Mouse (Mus musculus) midbrain, embryonic 14.5 days (tissue): ENCODE measurements around the gene Ly6g6f. TPM values are rescaled to one million over a fixed set of nuclear protein-coding genes. Genes with fewer than 3 reads are reported as not detected.

Source experiments
- ATAC-seq: fragments of 200-750 bp; cut with Nextera tagmentation; 2 replicates; pipeline ENCODE4 v1.8.0; 2017; ENCODE audit warnings: moderate number of reproducible peaks, moderate library complexity; ENCODE audit not compliant: low FRiP score, low TSS enrichment
- DNase-seq: peaks from one replicate; pipeline ENCODE4 v3.0.0-alpha.2; 2015
- H3K27ac ChIP-seq: fragments of 300-500 bp; sonication (generic); replicated peaks from 2 replicates; pipeline ENCODE4 v1.5.1; 2014; ENCODE audit warnings: mild to moderate bottlenecking, low read depth, low read length, moderate library complexity
- H3K27me3 ChIP-seq: fragments of 300-500 bp; sonication (generic); 2 replicates; pipeline ENCODE4 v1.6.1; 2014; ENCODE audit warnings: low read length, control low read depth, mixed read lengths; ENCODE audit not compliant: control insufficient read depth, insufficient read depth
- H3K36me3 ChIP-seq: fragments of 300-500 bp; sonication (generic); 2 replicates; pipeline ENCODE4 v1.6.1; 2014; ENCODE audit warnings: low read length, control low read depth; ENCODE audit not compliant: control insufficient read depth, insufficient read depth
- H3K4me1 ChIP-seq: fragments of 300-500 bp; sonication (generic); 2 replicates; pipeline ENCODE4 v1.6.1; 2014; ENCODE audit warnings: mild to moderate bottlenecking, antibody characterized with exemption, low read length, control low read depth; ENCODE audit not compliant: control insufficient read depth, insufficient read depth
- H3K4me2 ChIP-seq: fragments of 300-500 bp; sonication (generic); 2 replicates; pipeline ENCODE4 v1.6.1; 2014; ENCODE audit warnings: mild to moderate bottlenecking, low read length, moderate library complexity
- H3K4me3 ChIP-seq: fragments of 300-500 bp; sonication (generic); replicated peaks from 2 replicates; pipeline ENCODE4 v1.5.1; 2014; ENCODE audit warnings: low read depth, low read length
- H3K9ac ChIP-seq: fragments of 300-500 bp; sonication (generic); replicated peaks from 2 replicates; pipeline ENCODE4 v1.6.1; 2014; ENCODE audit warnings: mild to moderate bottlenecking, low read length, moderate library complexity
- H3K9me3 ChIP-seq: fragments of 300-500 bp; sonication (generic); 2 replicates; pipeline ENCODE4 v1.6.1; 2016; ENCODE audit warnings: low read length, control low read depth, mixed read lengths; ENCODE audit not compliant: control insufficient read depth
- WGBS: fragments of 180-500 bp; shearing (Covaris S2); extraction: QIAGEN DNeasy Blood & Tissue Kit; methylation state at CpG from one replicate; pipeline ENCODE4 v1.1.7; 2014; 5-methylcytosine and 5-hydroxymethylcytosine counted together
- polyA plus RNA-seq: library from polyadenylated mRNA; unstranded; fragments of >200 nt; fragmentation: Nextera tagmentation; extraction: Ambion mirVana; gene quantifications from 2 replicates; pipeline ENCODE4 v1.2.1, GENCODE M21; 2014

Gene Ly6g6f
- polyA plus RNA-seq, 1 experiment from 2014 or later = not detected

DNA sequence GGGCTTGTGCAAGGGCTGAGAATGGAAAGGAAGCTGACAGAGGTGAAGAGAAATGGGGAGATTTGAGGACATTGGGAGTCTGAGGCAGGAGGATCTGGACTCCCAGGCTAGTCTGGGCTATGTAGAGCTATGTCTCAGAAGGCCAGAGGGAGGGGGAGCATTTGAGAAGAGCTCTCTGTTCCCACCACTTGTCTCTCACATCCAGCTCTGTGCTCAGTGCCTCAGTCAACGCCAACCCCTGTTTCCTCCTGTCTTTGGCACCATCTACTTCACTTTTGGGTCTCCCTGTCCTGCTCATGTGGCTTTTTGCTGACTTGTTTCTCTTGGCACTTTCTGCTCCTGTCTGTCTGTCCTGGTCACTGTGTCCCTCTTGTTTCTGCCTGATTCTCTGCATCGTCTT lies 8.1 kb downstream of the Ly6g6f start:
- H3K4me2 ChIP-seq = peak overlapping the region; percentile 47
- peak; percentile 15 for DNase-seq
- WGBS = 44% methylated on average over 2 of the region's 2 CpGs
- ATAC-seq = no peak
- no peak overlapping the region for H3K4me3 ChIP-seq
- H3K27ac ChIP-seq = no peak overlapping the region
- no peaks in the 10 kb centered on the region for H3K4me1 ChIP-seq
- no peaks in the 10 kb centered on the region for H3K9me3 ChIP-seq
- no peak overlapping the region for H3K9ac ChIP-seq
- H3K36me3 ChIP-seq = no peaks in the 10 kb centered on the region
- no peaks in the 10 kb centered on the region for H3K27me3 ChIP-seq

GRCm38 (mm10) chr17:35076507-35077176 lies 8.8 kb downstream of the Ly6g6f start, which contains the start of gene Ly6g6e:
Ly6g6e (plus strand) TSS chr17:35076902.
- ATAC-seq = no peak

GRCm38 (mm10) chr17:35074097-35074496 lies 11.3 kb downstream of the Ly6g6f start:
- Histone ChIP-seq H3K27me3 (no peaks in the 10 kb centered on the region), H3K9me3 (no peaks in the 10 kb centered on the region), H3K9ac (no peak overlapping the region), H3K27ac (no peak overlapping the region), H3K4me3 (no peak overlapping the region), H3K4me1 (no peaks in the 10 kb centered on the region), H3K36me3 (no peaks in the 10 kb centered on the region), H3K4me2 (no peak overlapping the region)
- DNase-seq (no peak), ATAC-seq (no peak)
- 60% methylated on average over 17 of the region's 17 CpGs for WGBS

More at GRCm38 (mm10) chr17:35076507-35077176, 8.8 kb downstream of the Ly6g6f start, which contains the start of gene Ly6g6e:
- Histone ChIP-seq H3K9me3 (no peaks in the 10 kb centered on the region), H3K27ac (no peak within 1 kb of the TSS), H3K4me1 (no peaks in the 10 kb centered on the region), H3K36me3 (no peaks in the 10 kb centered on the region), H3K4me2 (peak within 1 kb of the TSS; percentile 47), H3K27me3 (no peaks in the 10 kb centered on the region), H3K9ac (no peak within 1 kb of the TSS; the same call in 1 of the 2 replicates), H3K4me3 (no peak within 1 kb of the TSS)
- no peak for DNase-seq
- 36% methylated on average over 10 of the region's 10 CpGs for WGBS

DNA sequence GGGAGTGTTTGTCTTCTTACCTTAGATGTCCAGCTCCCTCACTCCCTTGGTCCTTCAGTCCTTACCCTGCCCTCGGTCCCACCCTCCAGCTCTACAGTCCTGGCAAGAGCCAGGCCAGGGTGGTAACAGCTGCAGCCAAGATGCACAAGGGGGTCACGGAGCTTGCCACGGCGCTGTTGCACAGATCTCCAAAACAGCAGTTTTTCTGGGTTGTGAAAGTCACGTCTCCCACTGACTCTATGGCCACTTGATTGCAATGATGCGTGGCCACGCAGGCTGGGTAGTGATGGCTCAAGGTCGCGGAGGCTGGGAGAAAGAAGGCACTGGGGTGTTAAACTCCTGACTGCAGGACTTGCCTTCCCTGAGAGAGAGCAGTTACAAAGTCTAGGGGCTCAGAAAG lies 14.0 kb downstream of the Ly6g6f start:
- H3K4me1 ChIP-seq = no peaks in the 10 kb centered on the region
- ATAC-seq = no peak
- no peaks in the 10 kb centered on the region; the same call in 1 of the 2 replicates for H3K27me3 ChIP-seq
- H3K36me3 ChIP-seq = no peaks in the 10 kb centered on the region
- no peak overlapping the region for H3K4me3 ChIP-seq
- no peaks in the 10 kb centered on the region for H3K9me3 ChIP-seq
- no peak overlapping the region for H3K27ac ChIP-seq
- DNase-seq = no peak
- no peak overlapping the region for H3K9ac ChIP-seq
- 81% methylated on average over 9 of the region's 9 CpGs for WGBS
- no peak overlapping the region for H3K4me2 ChIP-seq

- Histone ChIP-seq H3K9me3 (no peaks in the 10 kb centered on the region), H3K4me3 (no peak overlapping the region), H3K27me3 (no peaks in the 10 kb centered on the region; the same call in 1 of the 2 replicates), H3K4me1 (no peaks in the 10 kb centered on the region), H3K27ac (no peak overlapping the region), H3K4me2 (no peak overlapping the region), H3K36me3 (no peaks in the 10 kb centered on the region), H3K9ac (no peak overlapping the region)
- 68% methylated on average over 6 of the region's 6 CpGs for WGBS
- no peak for ATAC-seq
- DNase-seq = no peak
These were observed 14.7 kb downstream of the Ly6g6f start for GRCm38 (mm10) chr17:35070556-35071229.

- Histone ChIP-seq H3K36me3 (no peaks in the 10 kb centered on the region), H3K4me2 (no peak overlapping the region), H3K27me3 (peaks cover 18% of the 10 kb centered on the region; the same call in 1 of the 2 replicates), H3K4me1 (0 out of 2 replicates have a peak, but pooled peaks cover 4% of the 10 kb centered on the region), H3K9me3 (no peaks in the 10 kb centered on the region), H3K9ac (no peak overlapping the region), H3K27ac (no peak overlapping the region), H3K4me3 (no peak overlapping the region)
- DNase-seq = no peak
- ATAC-seq = no peak
- WGBS = 88% methylated on average over 17 of the region's 17 CpGs
These were observed 17.0 kb downstream of the Ly6g6f start for GRCm38 (mm10) chr17:35068213-35068914.

DNA sequence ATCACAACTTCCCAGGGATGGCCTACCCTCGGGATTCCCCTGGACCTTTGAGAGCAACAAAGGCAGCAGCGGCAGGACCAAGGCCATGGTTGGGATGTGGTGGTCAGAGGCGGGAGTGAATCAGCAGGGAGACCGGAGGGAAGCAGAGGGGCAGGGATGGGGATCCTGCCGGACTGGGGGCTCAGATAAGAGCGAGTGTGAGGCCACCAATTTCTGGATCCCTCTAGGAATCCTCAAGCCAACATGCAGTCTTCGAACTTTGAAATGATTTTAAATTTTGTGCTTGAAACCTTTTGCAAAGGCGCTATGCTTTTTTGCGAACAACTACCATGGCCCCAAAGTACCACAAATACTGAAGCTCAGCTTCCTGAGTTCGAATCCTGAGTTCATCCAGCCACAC lies 19.3 kb downstream of the Ly6g6f start, which contains the start of gene Mpig6b:
Gene Mpig6b (minus strand): TSS at position 101 of the 400 bp plus-strand sequence.
- ATAC-seq (no peak), DNase-seq (no peak)
- Histone ChIP-seq H3K27me3 (peaks cover 18% of the 10 kb centered on the region; the same call in 1 of the 2 replicates), H3K9me3 (no peaks in the 10 kb centered on the region), H3K4me3 (peak within 1 kb of the TSS; percentile 19), H3K4me2 (peak within 1 kb of the TSS; percentile 42), H3K9ac (no peak within 1 kb of the TSS), H3K27ac (no peak within 1 kb of the TSS), H3K4me1 (0 out of 2 replicates have a peak, but pooled peaks cover 4% of the 10 kb centered on the region), H3K36me3 (peaks cover 19% of the 10 kb centered on the region)
- 46% methylated on average over 10 of the region's 10 CpGs for WGBS
